Mouse (Mus musculus) heart, postnatal 0 days (tissue): ENCODE results near the gene Nmrk1.

Source experiments
- CTCF ChIP-seq: IDR thresholded peaks from 2 replicates; pipeline ENCODE4 v1.5.1; 2016; ENCODE audit warnings: antibody characterized with exemption, control low read depth, low read depth
- EP300 ChIP-seq: IDR thresholded peaks from 2 replicates; pipeline ENCODE4 v1.6.1; 2016; ENCODE audit warnings: antibody characterized with exemption, low read depth

GRCm38 (mm10) chr19:18641001-18641400 lies 9.3 kb downstream of the Nmrk1 start:
- TF ChIP-seq CTCF (no peak), EP300 (no peak)
